Comparison of ENCODE assay signal across 8 mouse cellular contexts in genomic region chr12:111693341-111694270, GRCm38 (mm10). TPM values are rescaled to one million over a fixed set of nuclear protein-coding genes. Genes with fewer than 3 reads are reported as not detected.
A peak's percentile ranks its signal among the peaks of the same experiment; 100 is the strongest.
DNase-seq lines count a peak whose midpoint lies in the region; ATAC-seq and TF ChIP-seq lines count a peak whose summit lies in the region.

No protein-coding gene starts in this region.

- peak overlapping the region; percentile 9 for H3K4me2 ChIP-seq in hindbrain, embryonic 11.5 days (replicated peaks; ENCODE audit: low read depth, low read length)
- H3K4me2 ChIP-seq in midbrain, postnatal 0 days (ENCODE audit: low read depth, low read length, poor library complexity, severe bottlenecking): no peak overlapping the region

- peak; percentile 46 for DNase-seq in kidney, adult 11 months
- DNase-seq in kidney, adult 9 months: no peak
- DNase-seq in cerebellum, postnatal 14 days: peak; percentile 58 to 64
- DNase-seq in hindbrain, embryonic 11.5 days (ENCODE audit: low spot score): peak; percentile 84
- DNase-seq in left cerebral cortex, postnatal 14 days (ENCODE audit: low spot score in 2 of 2): peak; percentile 74 to 86
- peak; percentile 92 for DNase-seq in midbrain, postnatal 0 days (ENCODE audit: low spot score)
- DNase-seq in urinary bladder, adult 18-20 months (ENCODE audit: low spot score in 2 of 2): no peak
- no peak for DNase-seq in T-cell, adult 2 months (ENCODE audit: low spot score)

- H3K4me3 ChIP-seq in hindbrain, embryonic 11.5 days (ENCODE audit: low read depth, low read length): 0 out of 2 replicates have a peak overlapping the region, but pooled peaks have one; percentile 10
- H3K4me3 ChIP-seq in midbrain, postnatal 0 days (ENCODE audit: low read depth, low read length): no peak overlapping the region

- ATAC-seq in hindbrain, embryonic 11.5 days (ENCODE audit: low FRiP score): peak; percentile 87
- ATAC-seq in midbrain, postnatal 0 days (ENCODE audit: low FRiP score): peak; percentile 82

- intact Hi-C loops in left cerebral cortex, postnatal 14 days (cut with DNase I): no loop called here

- peak overlapping the region; percentile 90 for H3K27ac ChIP-seq in hindbrain, embryonic 11.5 days (ENCODE audit: low read depth, low read length)
- peak overlapping the region; percentile 75 for H3K27ac ChIP-seq in midbrain, postnatal 0 days (ENCODE audit: low read depth, low read length)

- no peaks in the 10 kb centered on the region for H3K9me3 ChIP-seq in hindbrain, embryonic 11.5 days (ENCODE audit: control insufficient read depth, low read length)
- no peaks in the 10 kb centered on the region for H3K9me3 ChIP-seq in midbrain, postnatal 0 days (ENCODE audit: low read length)

- H3K36me3 ChIP-seq in hindbrain, embryonic 11.5 days (ENCODE audit: control insufficient read depth, insufficient read depth, low read length): no peaks in the 10 kb centered on the region
- no peaks in the 10 kb centered on the region for H3K36me3 ChIP-seq in midbrain, postnatal 0 days (ENCODE audit: insufficient read depth, low read length)

- H3K9ac ChIP-seq in hindbrain, embryonic 11.5 days (ENCODE audit: low read depth, low read length): peak overlapping the region; percentile 37
- H3K9ac ChIP-seq in midbrain, postnatal 0 days (replicated peaks; ENCODE audit: low read length, poor library complexity, severe bottlenecking): peak overlapping the region; percentile 36; the same call in 1 of the 2 replicates

- no peak for TF ChIP-seq CTCF in midbrain, postnatal 0 days (IDR thresholded peaks at IDR 0.05)

- peaks cover 47% of the 10 kb centered on the region for H3K4me1 ChIP-seq in hindbrain, embryonic 11.5 days (replicated peaks; ENCODE audit: control insufficient read depth, insufficient read depth, low read length)
- peaks cover 23% of the 10 kb centered on the region for H3K4me1 ChIP-seq in midbrain, postnatal 0 days (ENCODE audit: insufficient read depth, low read length)

- WGBS in hindbrain, embryonic 11.5 days: 8% methylated on average over 18 of the region's 18 CpGs
- WGBS in midbrain, postnatal 0 days: 12% methylated on average over 18 of the region's 18 CpGs

- no peaks in the 10 kb centered on the region for H3K27me3 ChIP-seq in hindbrain, embryonic 11.5 days (ENCODE audit: control insufficient read depth, insufficient read depth, low read length)
- H3K27me3 ChIP-seq in midbrain, postnatal 0 days (ENCODE audit: insufficient read depth, low read length): no peaks in the 10 kb centered on the region

RNA-seq across cellular contexts. Expression of gene Trmt61a, which starts 15.7 kb away (rescaled TPM):
- polyA plus RNA-seq in hindbrain, embryonic 11.5 days (2014; fragmentation: Nextera tagmentation; extraction: Ambion mirVana): 4.5 and 5.0 TPM in 2 replicates
- 10 to 100 TPM; 18.9 to 19.7 TPM for total RNA-seq in left cerebral cortex, postnatal 14 days (2021)
- 23.2 and 27.5 TPM in 2 replicates for total RNA-seq in midbrain, postnatal 0 days (2014; rRNA removed)
- 8.4 and 8.7 TPM in 2 replicates for polyA plus RNA-seq in midbrain, postnatal 0 days (2015; fragmentation: Nextera tagmentation; extraction: Ambion mirVana)

RNA-seq across cellular contexts. Expression of gene Bag5, which starts 19.5 kb away (rescaled TPM):
- polyA plus RNA-seq in hindbrain, embryonic 11.5 days (2014; fragmentation: Nextera tagmentation; extraction: Ambion mirVana): 61.5 and 63.3 TPM in 2 replicates
- total RNA-seq in left cerebral cortex, postnatal 14 days (2021): 10 to 100 TPM; 45.7 to 47.0 TPM
- 28.7 and 43.5 TPM in 2 replicates for total RNA-seq in midbrain, postnatal 0 days (2014; rRNA removed)
- polyA plus RNA-seq in midbrain, postnatal 0 days (2015; fragmentation: Nextera tagmentation; extraction: Ambion mirVana): 68.7 and 70.8 TPM in 2 replicates

RNA-seq across cellular contexts. Expression of gene Apopt1, which starts 19.5 kb away (rescaled TPM):
- polyA plus RNA-seq in hindbrain, embryonic 11.5 days (2014; fragmentation: Nextera tagmentation; extraction: Ambion mirVana): 52.5 and 54.2 TPM in 2 replicates
- 10 to 100 TPM; 39.4 to 44.3 TPM for total RNA-seq in left cerebral cortex, postnatal 14 days (2021)
- total RNA-seq in midbrain, postnatal 0 days (2014; rRNA removed): 17.9 and 27.8 TPM in 2 replicates
- polyA plus RNA-seq in midbrain, postnatal 0 days (2015; fragmentation: Nextera tagmentation; extraction: Ambion mirVana): 63.1 and 67.0 TPM in 2 replicates

RNA-seq across cellular contexts. Expression of gene Ckb, which starts 21.5 kb away (rescaled TPM):
- polyA plus RNA-seq in hindbrain, embryonic 11.5 days (2014; fragmentation: Nextera tagmentation; extraction: Ambion mirVana): 2,103 and 2,160 TPM in 2 replicates
- total RNA-seq in left cerebral cortex, postnatal 14 days (2021): 1,000 to 10,000 TPM; 1,395 to 1,474 TPM
- 1,673 and 2,112 TPM in 2 replicates for total RNA-seq in midbrain, postnatal 0 days (2014; rRNA removed)
- polyA plus RNA-seq in midbrain, postnatal 0 days (2015; fragmentation: Nextera tagmentation; extraction: Ambion mirVana): 1,654 and 1,809 TPM in 2 replicates

Comparison
In these comparisons a context has a peak if more than half of its experiments do, and no peak if none do; other contexts are left out.
1. DNase-seq: peak in kidney, adult 11 months (single experiment), cerebellum, postnatal 14 days (2 of 2), hindbrain, embryonic 11.5 days (single experiment), left cerebral cortex, postnatal 14 days (2 of 2) and midbrain, postnatal 0 days (single experiment); none in kidney, adult 9 months (single experiment), urinary bladder, adult 18-20 months (0 of 2) and T-cell, adult 2 months (single experiment).